Mouse (Mus musculus): Measurements from ENCODE around the gene Sstr3.

Gene Sstr3

GRCm38 (mm10) chr15:78544561-78545001, at the start of gene Sstr3:
Gene Sstr3 (minus strand): TSS chr15:78544685.
- in situ Hi-C loops (cut with MboI; ENCODE audit: low sequenced_read_pairs) = loop anchor here (25.0 kb wide), 1 partner anchor 357 kb away; no protein-coding TSS in a partner anchor

- in situ Hi-C loops (cut with MboI; ENCODE audit: low sequenced_read_pairs) = no loop called here
Observed at GRCm38 (mm10) chr15:78593896-78594425, 49.5 kb upstream of the Sstr3 start.

GRCm38 (mm10) chr15:78592452-78592968, 48.0 kb upstream of the Sstr3 start:
- in situ Hi-C loops (cut with MboI; ENCODE audit: low sequenced_read_pairs) = no loop called here

- in situ Hi-C loops (cut with MboI; ENCODE audit: low sequenced_read_pairs) = no loop called here
Observed at GRCm38 (mm10) chr15:78591680-78592451, 47.4 kb upstream of the Sstr3 start.

GRCm38 (mm10) chr15:78590785-78591184, 46.3 kb upstream of the Sstr3 start:
- in situ Hi-C loops (cut with MboI; ENCODE audit: low sequenced_read_pairs) = no loop called here

GRCm38 (mm10) chr15:78589936-78590335, 45.5 kb upstream of the Sstr3 start:
- in situ Hi-C loops (cut with MboI; ENCODE audit: low sequenced_read_pairs) = no loop called here

GRCm38 (mm10) chr15:78588900-78589299, 44.4 kb upstream of the Sstr3 start:
- in situ Hi-C loops (cut with MboI; ENCODE audit: low sequenced_read_pairs) = no loop called here

- in situ Hi-C loops (cut with MboI; ENCODE audit: low sequenced_read_pairs) = no loop called here
Observed at GRCm38 (mm10) chr15:78588049-78588448, 43.6 kb upstream of the Sstr3 start.

GRCm38 (mm10) chr15:78587050-78587994, 42.8 kb upstream of the Sstr3 start:
- in situ Hi-C loops (cut with MboI; ENCODE audit: low sequenced_read_pairs) = no loop called here

- in situ Hi-C loops (cut with MboI; ENCODE audit: low sequenced_read_pairs) = no loop called here
Observed at GRCm38 (mm10) chr15:78585404-78585803, 40.9 kb upstream of the Sstr3 start.

- in situ Hi-C loops (cut with MboI; ENCODE audit: low sequenced_read_pairs) = no loop called here
Observed at GRCm38 (mm10) chr15:78583352-78583751, 38.9 kb upstream of the Sstr3 start.

- in situ Hi-C loops (cut with MboI; ENCODE audit: low sequenced_read_pairs) = no loop called here
Observed at GRCm38 (mm10) chr15:78576284-78576810, 31.9 kb upstream of the Sstr3 start.

GRCm38 (mm10) chr15:78572658-78573397, 28.3 kb upstream of the Sstr3 start, which contains the start of gene Rac2:
Gene Rac2 (minus strand): TSS chr15:78572783.
- in situ Hi-C loops (cut with MboI; ENCODE audit: low sequenced_read_pairs) = no loop called here

- in situ Hi-C loops (cut with MboI; ENCODE audit: low sequenced_read_pairs) = no loop called here
Observed at GRCm38 (mm10) chr15:78572270-78572600, 27.8 kb upstream of the Sstr3 start.

- in situ Hi-C loops (cut with MboI; ENCODE audit: low sequenced_read_pairs) = no loop called here
Observed at GRCm38 (mm10) chr15:78571554-78572269, 27.2 kb upstream of the Sstr3 start.

GRCm38 (mm10) chr15:78570170-78570569, 25.7 kb upstream of the Sstr3 start:
- in situ Hi-C loops (cut with MboI; ENCODE audit: low sequenced_read_pairs) = no loop called here

- in situ Hi-C loops (cut with MboI; ENCODE audit: low sequenced_read_pairs) = no loop called here
Observed at GRCm38 (mm10) chr15:78567608-78568120, 23.2 kb upstream of the Sstr3 start.

GRCm38 (mm10) chr15:78564764-78565435, 20.4 kb upstream of the Sstr3 start:
- in situ Hi-C loops (cut with MboI; ENCODE audit: low sequenced_read_pairs) = no loop called here

- in situ Hi-C loops (cut with MboI; ENCODE audit: low sequenced_read_pairs) = no loop called here
Observed at GRCm38 (mm10) chr15:78563937-78564336, 19.5 kb upstream of the Sstr3 start.

Measured in CH12F3 (cell line).